Mouse (Mus musculus) liver, embryonic 14.5 days (tissue): Measurements from ENCODE around the gene Pdcd2.

Source experiments
- CTCF ChIP-seq: IDR thresholded peaks from 2 replicates; pipeline ENCODE4 v1.5.1; 2016; ENCODE audit warnings: antibody characterized with exemption, low read depth, control low read depth
- EP300 ChIP-seq: IDR thresholded peaks from 2 replicates; pipeline ENCODE4 v1.6.1; 2016; ENCODE audit warnings: antibody characterized with exemption, low read depth

DNA sequence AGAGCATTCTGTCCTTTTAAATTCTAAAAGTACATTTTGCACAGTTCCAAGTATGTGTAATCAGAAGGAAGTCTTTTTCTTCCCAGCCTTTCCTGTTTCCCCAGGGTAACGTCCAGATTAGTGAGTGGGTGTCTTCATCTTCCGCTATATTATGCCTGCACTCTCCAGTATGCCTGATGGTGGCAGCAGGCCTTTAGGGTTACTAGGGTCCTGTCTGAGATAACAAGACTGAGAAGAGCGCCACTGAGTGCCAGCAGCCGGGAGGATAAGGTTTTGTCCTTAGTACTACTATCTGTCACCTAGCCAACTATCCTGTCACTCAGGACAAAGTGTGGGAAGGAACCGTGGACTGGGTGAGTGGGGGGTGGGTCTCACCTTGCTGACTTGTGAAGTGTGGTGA lies 9.3 kb downstream of the Pdcd2 start:
- no peak for TF ChIP-seq EP300
- TF ChIP-seq CTCF = 0 out of 2 replicates have a peak, but pooled peaks have one; percentile 18
